Mouse (Mus musculus) heart, embryonic 14.5 days (tissue): ENCODE data around the gene Rpl21. TPM values are rescaled to one million over a fixed set of nuclear protein-coding genes. Genes with fewer than 3 reads are reported as not detected.

Source experiments
- ATAC-seq: fragments of 200-750 bp; cut with Nextera tagmentation; 2 replicates; pipeline ENCODE4 v1.8.0; 2017; ENCODE audit warnings: low read depth, moderate TSS enrichment; ENCODE audit not compliant: insufficient number of reproducible peaks, insufficient read depth, low FRiP score
- H3K27ac ChIP-seq, 2 experiments: fragments of 200-500 bp in 1 of 2; fragments of 300-500 bp in 1 of 2; sonication (generic) in 1 of 2; replicated peaks in 1 of 2; 2 replicates each; pipeline ENCODE4 v1.5.1; 2012 to 2014; ENCODE audit warnings: low read depth in 2 of 2, low read length in 2 of 2, control low read depth in 1 of 2, mild to moderate bottlenecking in 1 of 2, mixed read lengths in 1 of 2; ENCODE audit not compliant: control insufficient read depth in 1 of 2, insufficient read depth in 1 of 2
- H3K27me3 ChIP-seq: fragments of 300-500 bp; sonication (generic); 2 replicates; pipeline ENCODE4 v1.6.1; 2014; ENCODE audit warnings: mild to moderate bottlenecking, low read length, control low read depth; ENCODE audit not compliant: control insufficient read depth, insufficient read depth
- H3K36me3 ChIP-seq: fragments of 300-500 bp; sonication (generic); 2 replicates; pipeline ENCODE4 v1.6.1; 2014; ENCODE audit warnings: mild to moderate bottlenecking, control low read depth, low read length, mixed read lengths; ENCODE audit not compliant: control insufficient read depth, insufficient read depth
- H3K4me1 ChIP-seq, 2 experiments: fragments of 200-500 bp in 1 of 2; fragments of 300-500 bp in 1 of 2; sonication (generic) in 1 of 2; 2 replicates each; pipeline ENCODE4 v1.6.1; 2012 to 2014; ENCODE audit warnings: low read length in 2 of 2, control low read depth in 1 of 2, mixed read lengths in 1 of 2; ENCODE audit not compliant: control insufficient read depth in 2 of 2, insufficient read depth in 2 of 2
- H3K4me2 ChIP-seq: fragments of 300-500 bp; sonication (generic); 2 replicates; pipeline ENCODE4 v1.6.1; 2014; ENCODE audit warnings: mild to moderate bottlenecking, low read length
- H3K4me3 ChIP-seq, 2 experiments: fragments of 200-500 bp in 1 of 2; fragments of 300-500 bp in 1 of 2; sonication (generic) in 1 of 2; 2 replicates each; pipeline ENCODE4 v1.5.1; 2012 to 2014; ENCODE audit warnings: low read length in 2 of 2, mild to moderate bottlenecking in 2 of 2, control low read depth in 1 of 2, low read depth in 1 of 2, moderate library complexity in 1 of 2; ENCODE audit not compliant: control insufficient read depth in 1 of 2, insufficient read depth in 1 of 2
- H3K9ac ChIP-seq: fragments of 300-500 bp; sonication (generic); 2 replicates; pipeline ENCODE4 v1.6.1; 2014; ENCODE audit warnings: mild to moderate bottlenecking, low read length
- H3K9me3 ChIP-seq: fragments of 300-500 bp; sonication (generic); 2 replicates; pipeline ENCODE4 v1.6.1; 2016; ENCODE audit warnings: low read length, control low read depth; ENCODE audit not compliant: control insufficient read depth
- WGBS: fragments of 180-500 bp; shearing (Covaris S2); extraction: QIAGEN DNeasy Blood & Tissue Kit; methylation state at CpG from one replicate; pipeline ENCODE4 v1.1.7; 2014; 5-methylcytosine and 5-hydroxymethylcytosine counted together
- polyA plus RNA-seq: library from polyadenylated mRNA; unstranded; fragments of >200 nt; fragmentation: Nextera tagmentation; extraction: Ambion mirVana; gene quantifications from 2 replicates; pipeline ENCODE4 v1.2.1, GENCODE M21; 2014

Gene Rpl21
- polyA plus RNA-seq, 1 experiment from 2014 or later: 435 TPM

DNA sequence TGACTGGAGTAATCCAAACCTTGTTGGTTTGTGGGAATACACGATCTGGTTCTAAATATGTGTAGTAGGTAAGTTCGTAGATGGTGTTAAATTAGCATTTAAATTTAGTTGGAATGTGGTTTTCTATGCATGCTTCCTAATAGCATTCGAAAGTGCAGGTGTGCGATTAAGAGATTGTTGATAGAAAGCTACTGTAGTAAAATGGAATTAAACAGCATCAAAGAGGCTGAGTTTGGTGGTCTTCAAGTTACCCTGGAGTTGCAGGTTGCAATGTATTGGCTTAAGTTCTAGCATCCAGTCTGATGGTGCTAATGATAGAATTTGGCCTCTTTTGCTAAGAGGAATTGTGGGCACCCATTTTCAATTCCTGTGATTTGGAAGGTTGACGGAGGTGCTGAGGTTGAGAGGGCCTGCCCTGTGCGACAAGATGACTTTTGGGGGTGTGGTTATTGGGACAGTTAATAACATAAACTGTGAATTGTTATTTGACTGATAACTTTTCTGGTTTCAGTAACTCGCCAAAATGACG, 1.0 kb downstream of the Rpl21 start:
- Histone ChIP-seq H3K4me2 (peak overlapping the region; percentile 88), H3K36me3 (peaks cover 49% of the 10 kb centered on the region), H3K4me3 (peak overlapping the region; percentile 79 to 90), H3K9me3 (no peaks in the 10 kb centered on the region), H3K27ac (peak overlapping the region; percentile 83 to 91; a peak in 3 of 4 replicates), H3K4me1 (peaks cover 4 to 9% of the 10 kb centered on the region in 2 experiments; a peak in 3 of 4 replicates), H3K27me3 (no peaks in the 10 kb centered on the region), H3K9ac (peak overlapping the region; percentile 92)
- WGBS: 16% methylated on average over 8 of the region's 8 CpGs
- no peak for ATAC-seq

DNA sequence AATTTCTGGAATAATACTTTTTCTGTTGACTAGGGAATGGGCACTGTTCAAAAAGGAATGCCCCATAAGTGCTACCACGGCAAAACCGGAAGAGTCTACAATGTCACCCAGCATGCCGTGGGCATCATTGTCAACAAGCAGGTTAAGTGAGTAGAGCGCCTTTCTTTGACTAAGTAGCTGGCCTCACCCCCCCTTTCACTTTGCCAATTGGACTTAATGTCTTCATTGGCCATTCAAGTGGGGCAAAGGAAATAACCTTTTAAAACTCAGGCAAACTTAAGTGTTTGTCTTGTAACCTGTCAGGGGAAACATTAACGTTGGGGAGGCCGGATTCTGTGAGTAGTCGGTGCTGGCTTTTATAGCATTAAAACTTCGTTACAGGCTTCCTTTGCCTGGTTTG, 2.3 kb downstream of the Rpl21 start:
- Histone ChIP-seq H3K27ac (no peak overlapping the region), H3K4me2 (no peak overlapping the region), H3K9me3 (no peaks in the 10 kb centered on the region), H3K27me3 (no peaks in the 10 kb centered on the region), H3K9ac (no peak overlapping the region; the same call in 1 of the 2 replicates), H3K4me1 (peaks cover 4 to 9% of the 10 kb centered on the region in 2 experiments; a peak in 3 of 4 replicates), H3K4me3 (no peak overlapping the region), H3K36me3 (peaks cover 54% of the 10 kb centered on the region)
- ATAC-seq: no peak
- WGBS: 81% methylated on average over 8 of the region's 8 CpGs

DNA sequence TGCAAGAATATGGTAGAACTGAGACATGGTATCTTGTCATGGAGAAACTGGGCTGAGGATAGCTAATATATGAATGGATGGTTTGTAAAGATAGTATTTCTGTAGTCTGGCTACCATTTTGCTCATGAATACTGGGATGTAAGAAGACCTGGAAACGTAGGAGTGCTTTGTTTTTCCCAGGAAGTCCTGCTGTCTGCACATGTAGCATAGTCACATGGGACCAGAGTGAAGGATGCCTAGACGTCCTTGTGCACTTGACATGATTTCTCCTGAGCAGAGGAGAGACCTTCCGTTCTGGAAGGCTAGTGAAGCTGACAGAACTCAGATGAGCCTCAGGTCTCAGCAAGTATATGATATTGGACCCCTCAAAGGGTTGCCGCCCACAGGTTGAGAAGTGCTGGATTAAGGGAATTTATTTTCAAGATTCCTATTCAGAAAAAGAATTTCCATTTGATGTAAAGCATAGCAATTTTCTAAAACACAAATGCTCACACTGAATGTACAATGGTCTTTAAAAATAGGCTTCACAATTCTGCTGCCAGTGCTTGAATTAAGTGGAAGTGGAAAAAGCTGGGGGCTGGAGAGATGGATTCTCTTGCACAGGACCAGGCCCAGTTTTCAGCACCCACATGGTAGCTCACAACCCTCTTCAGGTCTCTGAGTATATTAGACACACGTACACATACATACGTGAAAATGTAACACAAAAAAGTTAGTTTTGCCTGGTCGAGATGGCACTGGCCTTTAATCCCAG, 5.5 kb downstream of the Rpl21 start:
- ATAC-seq: no peak
- H3K4me2 ChIP-seq: no peak overlapping the region
- H3K4me1 ChIP-seq: peaks cover 4 to 9% of the 10 kb centered on the region in 2 experiments; a peak in 3 of 4 replicates
- no peak overlapping the region for H3K9ac ChIP-seq
- H3K27ac ChIP-seq: no peak overlapping the region
- 64% methylated on average over 7 of the region's 7 CpGs for WGBS
- H3K36me3 ChIP-seq: peaks cover 58% of the 10 kb centered on the region
- no peak overlapping the region for H3K4me3 ChIP-seq
- H3K27me3 ChIP-seq: no peaks in the 10 kb centered on the region
- H3K9me3 ChIP-seq: no peaks in the 10 kb centered on the region

DNA sequence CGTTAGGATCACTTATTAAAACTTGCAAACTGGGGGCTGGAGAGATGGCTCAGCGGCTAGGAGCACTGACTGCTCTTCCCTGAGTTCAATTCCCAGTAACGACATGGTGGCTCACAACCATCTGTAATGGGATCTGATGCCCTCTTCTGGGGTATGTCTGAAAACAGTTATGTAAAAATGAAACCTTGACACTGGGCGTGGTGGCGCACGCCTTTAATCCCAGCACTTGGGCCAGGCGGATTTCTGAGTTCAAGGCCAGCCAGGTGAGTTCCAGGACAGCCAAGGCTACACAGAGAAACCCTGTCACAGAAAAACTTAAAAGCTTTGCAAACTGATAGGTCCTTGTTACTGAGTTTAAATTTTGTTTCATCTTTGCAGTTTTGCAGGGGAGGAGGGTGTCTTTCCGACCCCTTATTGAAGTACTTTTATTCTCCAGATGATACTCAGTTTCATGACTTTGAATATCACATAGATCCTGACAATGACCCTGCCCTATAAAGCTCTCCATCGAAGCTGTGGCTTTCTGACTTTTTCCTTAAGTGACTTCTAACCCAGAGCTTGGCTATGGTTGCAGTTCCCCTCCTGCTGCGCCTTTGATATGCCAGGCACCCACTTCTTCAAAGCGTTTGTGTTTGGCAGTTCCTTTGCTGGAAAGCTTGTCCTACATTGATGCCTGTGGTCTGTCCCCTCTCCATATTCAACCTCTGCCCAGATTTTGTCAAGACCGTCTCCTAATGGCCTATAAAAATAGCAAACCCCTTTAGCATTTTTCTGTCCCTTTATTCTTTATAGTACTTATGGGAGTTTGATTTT, 6.4 kb downstream of the Rpl21 start:
- H3K27ac ChIP-seq: no peak overlapping the region
- H3K4me2 ChIP-seq: no peak overlapping the region
- H3K9me3 ChIP-seq: no peaks in the 10 kb centered on the region
- H3K4me3 ChIP-seq: no peak overlapping the region
- H3K4me1 ChIP-seq: peaks cover 2 to 5% of the 10 kb centered on the region in 2 experiments; a peak in 2 of 4 replicates
- no peaks in the 10 kb centered on the region for H3K27me3 ChIP-seq
- ATAC-seq: no peak
- H3K9ac ChIP-seq: no peak overlapping the region
- 46% methylated on average over 12 of the region's 12 CpGs for WGBS
- H3K36me3 ChIP-seq: peaks cover 56% of the 10 kb centered on the region

DNA sequence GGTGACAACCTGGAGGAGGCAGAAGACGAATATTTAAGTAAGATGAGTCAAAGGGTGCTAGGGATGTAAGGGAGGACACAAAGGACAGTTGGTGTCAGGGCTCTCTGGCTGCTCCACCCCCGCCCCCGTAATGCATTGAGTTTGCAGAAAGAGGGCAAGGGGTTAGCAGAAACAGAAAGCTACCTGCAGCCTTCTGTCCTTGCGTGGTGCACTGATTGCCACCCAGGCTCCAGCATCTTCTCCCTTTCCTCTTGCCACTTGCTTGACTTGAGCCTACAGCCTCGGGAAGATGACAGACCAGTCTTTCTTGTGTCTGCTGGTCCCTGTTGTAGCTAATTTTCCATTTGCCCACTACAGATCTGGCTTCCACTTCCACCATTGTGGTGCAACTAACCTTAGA, 7.1 kb downstream of the Rpl21 start:
- H3K36me3 ChIP-seq: peaks cover 49% of the 10 kb centered on the region
- H3K4me2 ChIP-seq: no peak overlapping the region
- no peaks in the 10 kb centered on the region for H3K27me3 ChIP-seq
- no peak overlapping the region for H3K4me3 ChIP-seq
- 47% methylated on average over 5 of the region's 5 CpGs for WGBS
- no peak overlapping the region for H3K9ac ChIP-seq
- no peaks in the 10 kb centered on the region for H3K9me3 ChIP-seq
- no peak overlapping the region for H3K27ac ChIP-seq
- no peaks in the 10 kb centered on the region for H3K4me1 ChIP-seq
- no peak for ATAC-seq

DNA sequence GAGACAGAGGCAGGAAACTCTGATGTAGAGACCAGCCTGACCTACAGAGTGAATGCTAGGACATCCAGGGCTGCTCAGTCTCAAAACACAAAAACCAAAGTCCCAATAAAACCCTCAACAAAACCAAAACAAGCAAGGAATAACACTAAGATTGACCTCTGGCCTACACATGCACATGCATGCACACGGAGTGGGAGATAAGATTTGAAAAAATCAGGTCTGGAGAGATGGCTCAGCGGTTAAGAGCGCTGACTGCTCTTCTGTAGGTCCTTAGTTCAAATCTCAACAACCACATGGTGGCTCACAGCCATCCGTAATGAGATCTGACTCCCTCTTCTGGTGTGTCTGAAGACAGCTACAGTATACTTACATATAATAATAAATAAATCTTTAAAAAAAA, 7.7 kb downstream of the Rpl21 start:
- Histone ChIP-seq H3K9me3 (no peaks in the 10 kb centered on the region), H3K4me3 (no peak overlapping the region), H3K27me3 (no peaks in the 10 kb centered on the region), H3K36me3 (peaks cover 42% of the 10 kb centered on the region), H3K4me2 (no peak overlapping the region), H3K4me1 (no peaks in the 10 kb centered on the region), H3K27ac (no peak overlapping the region), H3K9ac (no peak overlapping the region)
- 67% methylated on average over 4 of the region's 4 CpGs for WGBS
- ATAC-seq: no peak

DNA sequence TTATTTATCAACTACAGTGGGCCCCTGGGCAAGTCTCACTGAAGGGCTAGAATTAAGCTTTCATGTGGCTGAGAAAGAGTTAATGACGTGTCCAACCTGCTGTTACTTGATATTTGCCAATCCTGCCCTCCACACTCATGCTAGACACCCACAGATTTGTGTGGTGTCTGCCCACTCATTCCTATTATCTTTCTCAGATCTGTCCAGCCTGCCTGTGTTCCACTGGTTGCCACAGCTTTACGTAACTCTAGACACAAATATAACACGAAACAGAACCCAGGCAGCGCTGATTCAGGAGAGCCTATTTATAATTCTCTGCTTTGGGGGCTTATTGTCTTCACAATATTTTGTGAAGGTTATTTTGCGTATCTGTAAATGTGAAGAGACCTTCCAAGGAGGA, 8.6 kb downstream of the Rpl21 start:
- no peak overlapping the region for H3K27ac ChIP-seq
- H3K36me3 ChIP-seq: peaks cover 33% of the 10 kb centered on the region
- no peaks in the 10 kb centered on the region for H3K27me3 ChIP-seq
- no peak overlapping the region for H3K4me3 ChIP-seq
- WGBS: 80% methylated on average over 5 of the region's 5 CpGs
- no peak overlapping the region for H3K9ac ChIP-seq
- H3K4me1 ChIP-seq: peaks cover 0 to 4% of the 10 kb centered on the region in 2 experiments; a peak in 1 of 4 replicates
- ATAC-seq: no peak
- H3K4me2 ChIP-seq: no peak overlapping the region
- no peaks in the 10 kb centered on the region for H3K9me3 ChIP-seq
